Mouse (Mus musculus) G1E (cell line): ENCODE measurements at regions not wholly inside any gene's neighbourhood (a gene's known extent, or its start where the extent isn't known, plus 50 kb on each side); places are given as distances from the start of the nearest gene placed in this dataset.

Source experiments
- CTCF ChIP-seq: IDR thresholded peaks from 2 replicates; pipeline ENCODE4 v1.5.1; 2012; ENCODE audit warnings: low read depth, low read length, inconsistent platforms, mixed read lengths
- GATA1 ChIP-seq: IDR thresholded peaks from 2 replicates; pipeline ENCODE4 v1.6.1; 2012; ENCODE audit warnings: borderline replicate concordance, low read length, inconsistent platforms, mixed read lengths
- GATA2 ChIP-seq: IDR thresholded peaks from 2 replicates; pipeline ENCODE4 v1.6.1; 2012; ENCODE audit warnings: low read depth, low read length, inconsistent platforms, borderline replicate concordance
- POLR2AphosphoS5 ChIP-seq: IDR thresholded peaks from 2 replicates; pipeline ENCODE4 v1.6.1; 2012; ENCODE audit warnings: low read depth, low read length, inconsistent platforms; ENCODE audit not compliant: insufficient replicate concordance
- TAL1 ChIP-seq: conservative IDR thresholded peaks from 2 replicates; pipeline ENCODE4 v1.6.1; 2012; ENCODE audit warnings: low read depth, low read length, inconsistent platforms, mixed read lengths

DNA sequence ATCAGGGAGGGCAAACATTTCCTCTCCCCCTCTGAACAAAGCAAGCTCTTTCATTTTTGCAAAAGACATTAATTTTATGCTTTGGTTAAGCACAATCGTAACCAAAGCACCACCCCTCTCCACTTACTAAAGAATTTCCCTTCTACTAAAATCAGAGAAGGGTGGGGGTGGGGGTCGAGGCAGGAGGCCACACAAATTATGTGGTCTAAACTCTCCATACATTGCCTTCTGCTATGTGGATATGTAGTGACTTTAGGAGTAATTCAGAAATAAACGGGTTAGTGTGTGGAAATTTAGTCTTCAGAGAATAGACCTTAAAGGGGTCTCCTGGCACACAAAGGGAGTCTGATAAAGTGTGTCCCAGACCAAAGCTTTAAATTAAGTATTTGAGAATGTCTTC lies 204.1 kb upstream of the Sfrp2 start:
- TF ChIP-seq GATA1 = no peak
- TF ChIP-seq CTCF = no peak
- TF ChIP-seq POLR2AphosphoS5 = no peak
- no peak for TF ChIP-seq GATA2
- TF ChIP-seq TAL1 = no peak
